Mouse (Mus musculus) MEL (cell line): Measurements from ENCODE around the gene Olfr73.

Source experiments
- CTCF ChIP-seq, 3 experiments: IDR thresholded peaks in 2 of 3; conservative IDR thresholded peaks in 1 of 3; 2 replicates each; pipeline ENCODE4 v1.5.1; 2011 to 2012; ENCODE audit warnings: low read length in 3 of 3, low read depth in 2 of 3, mild to moderate bottlenecking in 2 of 3, improper control_type of control experiment in 1 of 3, inconsistent platforms in 1 of 3, mixed read lengths in 1 of 3, moderate library complexity in 1 of 3; ENCODE audit not compliant: control insufficient read depth in 1 of 3, insufficient read depth in 1 of 3, poor library complexity in 1 of 3, severe bottlenecking in 1 of 3
- HCFC1 ChIP-seq: IDR thresholded peaks from 2 replicates; pipeline ENCODE4 v1.6.1; 2012; ENCODE audit warnings: low read depth, mild to moderate bottlenecking, inconsistent platforms, low read length, improper control_type of control experiment, moderate library complexity
- POLR2A ChIP-seq, 2 experiments: IDR thresholded peaks; 2 replicates each; pipeline ENCODE4 v1.6.1; 2011 to 2012; ENCODE audit warnings: low read length in 2 of 2, mild to moderate bottlenecking in 2 of 2, control low read depth in 1 of 2, improper control_type of control experiment in 1 of 2, low read depth in 1 of 2, moderate library complexity in 1 of 2; ENCODE audit not compliant: control insufficient read depth in 1 of 2, insufficient read depth in 1 of 2, poor library complexity in 1 of 2
- USF1 ChIP-seq: IDR thresholded peaks from 2 replicates; pipeline ENCODE4 v1.6.1; 2014; ENCODE audit warnings: low read depth, mild to moderate bottlenecking, inconsistent platforms, low read length, improper control_type of control experiment, moderate library complexity

- TF ChIP-seq POLR2A (IDR thresholded peaks at IDR 0.05; ENCODE audit: control insufficient read depth in 1 of 2, insufficient read depth in 1 of 2, low read depth in 1 of 2, low read length in 2 of 2, poor library complexity in 1 of 2) (no peak), USF1 (no peak), CTCF (IDR thresholded peaks at IDR 0.05 in 2 of 3, conservative IDR thresholded peaks at IDR 0.05 in 1 of 3; ENCODE audit: control insufficient read depth in 1 of 3, insufficient read depth in 1 of 3, low read depth in 2 of 3, low read length in 3 of 3, poor library complexity in 1 of 3, severe bottlenecking in 1 of 3) (no peak), HCFC1 (no peak)
Measured at GRCm38 (mm10) chr2:88071730-88072129, 34.2 kb upstream of the Olfr73 start, which contains the start of gene Olfr1163.
